Mouse (Mus musculus): ENCODE measurements at regions not wholly inside any gene's neighbourhood (a gene's known extent, or its start where the extent isn't known, plus 50 kb on each side); places are given as distances from the start of the nearest gene placed in this dataset.

- no peak for TF ChIP-seq TAL1 (IDR thresholded peaks at IDR 0.05; ENCODE audit: low read length)
- TF ChIP-seq GATA1 (IDR thresholded peaks at IDR 0.05; ENCODE audit: low read length) = no peak
These were observed 97.5 kb upstream of the Dlx2 start for GRCm38 (mm10) chr2:71644038-71644470.

Data from erythroblast, embryonic 14.5 days (primary cell).